ENCODE assay signal across 9 mouse cellular contexts in the genomic region with DNA sequence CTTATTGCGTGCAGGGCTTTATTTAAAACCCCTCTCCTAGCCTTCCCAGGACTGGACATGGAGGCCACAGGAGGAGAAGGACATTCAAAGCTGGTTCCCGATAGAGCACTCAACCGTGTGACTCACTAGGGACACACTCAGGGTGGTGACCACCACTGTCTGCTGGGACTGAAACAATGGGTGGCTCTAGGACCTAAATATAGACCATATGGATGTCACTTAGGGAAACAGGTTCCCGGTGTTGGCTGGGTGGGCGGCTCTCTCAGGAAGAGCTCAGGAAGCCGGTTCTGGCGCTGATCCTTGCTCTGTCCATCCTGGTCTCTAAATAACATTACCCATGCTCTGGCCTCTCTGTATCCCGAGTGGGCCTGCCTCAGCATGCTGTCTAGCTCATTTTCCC.
DNase-seq lines count a peak whose midpoint lies in the region; ATAC-seq lines count a peak whose summit lies in the region.
"Had no signal": no experiment of that assay in that cellular context is flagged by ENCODE, and none has a peak within 500 bp of the region (broad histone marks: within the 10 kb centered on the region; RNA-seq: fewer than 3 reads in every experiment).

No protein-coding gene starts in this region.

- ATAC-seq in kidney, embryonic 15.5 days (replicated peaks; ENCODE audit: low FRiP score): no peak; the same call in 1 of the 2 replicates
- no peak for ATAC-seq in forebrain, embryonic 12.5 days (ENCODE audit: low FRiP score)
- ATAC-seq: midbrain, embryonic 15.5 days had no signal

- DNase-seq in adrenal gland, postnatal 10 days: peak; percentile 36
- no peak for DNase-seq in adrenal gland, adult 8-10 months
- peak; percentile 59 to 86 for DNase-seq in heart, adult 9 months (ENCODE audit: low spot score in 2 of 2)
- DNase-seq in lung, postnatal 10 days: peak; percentile 72
- DNase-seq in testis, postnatal 10 days (ENCODE audit: low spot score): no peak
- DNase-seq in left cerebral cortex, adult 8-10 months (ENCODE audit: low spot score in 2 of 2): no peak

- no peak overlapping the region for H3K4me3 ChIP-seq in kidney, embryonic 15.5 days (replicated peaks)
- no peak overlapping the region for H3K4me3 ChIP-seq in forebrain, embryonic 12.5 days (replicated peaks)
- H3K4me3 ChIP-seq: midbrain, embryonic 15.5 days had no signal

- H3K4me1 ChIP-seq in kidney, embryonic 15.5 days: peaks cover 21% of the 10 kb centered on the region
- H3K4me1 ChIP-seq in forebrain, embryonic 12.5 days: no peaks in the 10 kb centered on the region; the same call in 1 of the 2 replicates
- H3K4me1 ChIP-seq: midbrain, embryonic 15.5 days had no signal

- no peak overlapping the region for H3K4me2 ChIP-seq in kidney, embryonic 15.5 days
- no peak overlapping the region for H3K4me2 ChIP-seq in forebrain, embryonic 12.5 days
- H3K4me2 ChIP-seq: midbrain, embryonic 15.5 days had no signal

- H3K36me3 ChIP-seq in kidney, embryonic 15.5 days: no peaks in the 10 kb centered on the region
- H3K36me3 ChIP-seq in forebrain, embryonic 12.5 days (replicated peaks): no peaks in the 10 kb centered on the region
- H3K36me3 ChIP-seq: midbrain, embryonic 15.5 days had no signal

- H3K27ac ChIP-seq in kidney, embryonic 15.5 days: 0 out of 2 replicates have a peak overlapping the region, but pooled peaks have one; percentile 22
- no peak overlapping the region for H3K27ac ChIP-seq in forebrain, embryonic 12.5 days
- H3K27ac ChIP-seq: midbrain, embryonic 15.5 days had no signal

- H3K9me3 ChIP-seq in kidney, embryonic 15.5 days (replicated peaks): no peaks in the 10 kb centered on the region
- H3K9me3 ChIP-seq in forebrain, embryonic 12.5 days: no peaks in the 10 kb centered on the region
- H3K9me3 ChIP-seq: midbrain, embryonic 15.5 days had no signal

- WGBS in kidney, embryonic 15.5 days: 76% methylated on average over 8 of the region's 8 CpGs
- 88% methylated on average over 8 of the region's 8 CpGs for WGBS in forebrain, embryonic 12.5 days

- no peak overlapping the region for H3K9ac ChIP-seq in kidney, embryonic 15.5 days
- no peak overlapping the region for H3K9ac ChIP-seq in forebrain, embryonic 12.5 days
- H3K9ac ChIP-seq: midbrain, embryonic 15.5 days had no signal

- no peaks in the 10 kb centered on the region for H3K27me3 ChIP-seq in kidney, embryonic 15.5 days
- no peaks in the 10 kb centered on the region for H3K27me3 ChIP-seq in forebrain, embryonic 12.5 days
- H3K27me3 ChIP-seq: midbrain, embryonic 15.5 days had no signal

Comparison
In these comparisons a context has a peak if more than half of its experiments do, and no peak if none do; other contexts are left out.
1. DNase-seq: peak in adrenal gland, postnatal 10 days (single experiment), heart, adult 9 months (2 of 2) and lung, postnatal 10 days (single experiment); none in adrenal gland, adult 8-10 months (single experiment), testis, postnatal 10 days (single experiment) and left cerebral cortex, adult 8-10 months (0 of 2).